Mouse (Mus musculus): ENCODE data around the gene Dact3.

- TF ChIP-seq CTCF (IDR thresholded peaks at IDR 0.05 in 2 of 3, conservative IDR thresholded peaks at IDR 0.05 in 1 of 3; ENCODE audit: control insufficient read depth in 1 of 3, insufficient read depth in 1 of 3, low read depth in 2 of 3, low read length in 3 of 3, poor library complexity in 1 of 3, severe bottlenecking in 1 of 3), result no peak
- TF ChIP-seq POLR2A (IDR thresholded peaks at IDR 0.05; ENCODE audit: control insufficient read depth in 1 of 2, insufficient read depth in 1 of 2, low read depth in 1 of 2, low read length in 2 of 2, poor library complexity in 1 of 2), result no peak
- TF ChIP-seq CHD2 (IDR thresholded peaks at IDR 0.05; ENCODE audit: low read length), result no peak
- no peak for TF ChIP-seq ETS1 (IDR thresholded peaks at IDR 0.05; ENCODE audit: low read depth, low read length)
- TF ChIP-seq GATA1 (IDR thresholded peaks at IDR 0.05; ENCODE audit: low read depth, low read length), result no peak
- no peak for TF ChIP-seq MXI1 (IDR thresholded peaks at IDR 0.05; ENCODE audit: low read depth, low read length)
- TF ChIP-seq ELF1 (IDR thresholded peaks at IDR 0.05; ENCODE audit: low read depth, low read length), result no peak
- TF ChIP-seq SMC3 (IDR thresholded peaks at IDR 0.05; ENCODE audit: low read depth, low read length), result no peak
- TF ChIP-seq JUND (IDR thresholded peaks at IDR 0.05; ENCODE audit: low read depth, low read length), result no peak
- TF ChIP-seq BHLHE40 (IDR thresholded peaks at IDR 0.05; ENCODE audit: borderline replicate concordance, low read depth, low read length), result no peak
These were observed 37.2 kb downstream of the Dact3 start for GRCm38 (mm10) chr7:16912360-16912759.

Data from MEL (cell line).